Mouse (Mus musculus) gastrocnemius, postnatal 36 days (tissue): ENCODE results near the gene Filip1l. TPM values are rescaled to one million over a fixed set of nuclear protein-coding genes. Genes with fewer than 3 reads are reported as not detected.

Experiments
- DNase-seq, 2 experiments: peaks; one replicate each; pipeline ENCODE4 v3.0.0; 2022
- intact Hi-C: fragments of 180-260 bp; cut with DNase I; formaldehyde crosslinking; loops from one replicate; pipeline ENCODE4 v1.15.1; 2025
- total RNA-seq, 2 experiments: library from RNA; stranded (reverse); gene quantifications; 2 replicates each; pipeline ENCODE4 v1.2.3; 2021

Filip1l gene
- total RNA-seq, 2 experiments from 2014 or later = 41.9 to 48.5 TPM

DNA sequence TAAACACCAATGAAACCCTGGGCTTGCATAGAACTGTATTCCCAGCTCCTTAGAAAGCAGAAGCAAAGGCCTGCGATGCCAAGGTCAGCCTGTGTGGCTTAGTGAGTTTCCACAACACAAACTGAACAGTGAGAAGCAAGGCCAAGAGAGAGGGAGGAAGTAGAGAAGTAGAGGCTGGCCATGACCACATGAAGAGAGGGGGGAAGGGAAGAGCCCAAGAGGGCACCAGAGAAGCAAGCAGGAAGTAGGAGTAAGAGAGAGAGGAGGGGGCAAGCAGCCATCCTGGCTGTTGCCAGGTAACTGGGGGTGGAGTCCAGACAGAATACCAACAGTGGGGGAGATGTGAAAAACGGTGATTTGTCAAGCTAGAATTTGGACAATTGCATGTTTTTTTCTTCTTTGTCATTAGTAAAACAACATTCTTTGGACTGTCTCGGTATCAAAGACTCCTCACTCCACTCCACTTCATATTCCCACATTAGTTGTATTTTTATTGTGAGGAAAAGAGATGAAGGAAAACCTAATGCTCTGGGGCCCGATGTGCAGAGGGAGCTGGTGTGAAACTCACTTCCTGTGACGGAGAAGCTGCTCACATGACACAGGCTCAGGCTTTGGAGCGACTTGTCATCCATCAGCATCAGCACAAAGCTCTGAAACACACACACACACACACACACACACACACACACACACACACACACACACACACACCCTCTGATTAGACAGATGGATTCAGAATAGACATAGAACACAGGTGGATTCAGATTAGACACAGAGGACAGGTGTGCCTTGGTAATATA is 70.3 kb downstream of the Filip1l start:
- DNase-seq = no peak
- intact Hi-C loops = no loop called here

GRCm38 (mm10) chr16:57426680-57427079 is 73.8 kb downstream of the Filip1l start:
- DNase-seq = no peak
- intact Hi-C loops = no loop called here

DNA sequence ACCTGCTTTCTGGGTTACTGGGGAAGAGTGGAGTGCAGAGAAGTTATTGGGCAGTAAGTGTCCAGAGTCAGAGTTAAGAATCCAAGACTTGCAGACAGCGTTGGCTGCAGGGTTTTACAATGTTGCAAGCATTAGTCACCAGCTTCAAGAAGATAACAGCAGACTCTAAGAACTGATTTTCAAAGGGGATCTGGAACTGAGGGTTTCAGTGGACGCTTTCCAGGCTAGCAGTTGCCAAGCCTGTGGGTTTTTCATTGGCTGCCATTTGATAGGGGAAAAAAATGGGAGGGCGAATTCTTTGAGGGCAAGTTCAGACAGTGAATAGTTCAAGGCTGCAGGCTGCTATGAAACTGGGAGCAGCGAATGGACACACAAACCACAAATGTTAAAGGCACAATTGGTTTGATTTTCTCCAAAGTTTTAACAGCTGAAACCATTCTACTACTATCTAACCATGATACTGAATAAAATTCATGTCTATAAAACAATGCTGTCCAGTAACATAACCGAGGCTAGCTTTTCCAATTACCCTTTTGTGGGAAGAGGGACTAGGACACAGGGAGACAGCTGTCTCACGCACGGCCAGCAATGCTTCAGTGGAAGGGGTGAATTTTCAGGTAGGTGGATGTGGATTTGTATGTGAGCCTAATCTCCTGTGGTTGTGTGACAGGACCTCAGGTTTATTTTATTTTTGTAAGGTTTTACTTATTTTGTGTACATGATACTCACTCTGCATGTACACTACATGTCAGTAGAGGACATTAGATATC is 74.8 kb downstream of the Filip1l start:
- no peak for DNase-seq
- intact Hi-C loops = no loop called here

- no peak for DNase-seq
- intact Hi-C loops = no loop called here
Observed at GRCm38 (mm10) chr16:57428977-57429376, 76.1 kb downstream of the Filip1l start.

DNA sequence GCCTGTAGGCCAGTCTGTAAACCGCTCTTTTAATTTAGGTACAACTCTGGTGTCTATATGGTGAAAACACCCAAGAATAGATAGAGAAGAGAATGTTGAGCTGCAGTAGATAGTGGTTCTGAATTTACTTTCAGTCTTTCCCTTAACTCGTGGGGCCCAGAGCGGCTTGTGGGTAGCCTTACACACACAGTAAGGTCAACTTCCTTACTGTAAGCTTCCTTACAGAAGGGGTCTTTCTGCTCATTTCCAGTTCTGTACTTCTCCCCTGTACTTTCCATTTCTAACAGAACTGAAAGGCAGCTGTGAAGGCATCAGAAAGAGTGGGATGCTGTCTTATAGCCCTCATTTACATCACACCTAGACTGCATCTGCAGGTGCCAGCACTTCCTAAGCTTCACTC is 78.4 kb downstream of the Filip1l start:
- intact Hi-C loops = no loop called here
- no peak for DNase-seq

- DNase-seq = no peak
- intact Hi-C loops = no loop called here
Observed at GRCm38 (mm10) chr16:57433173-57433572, 80.3 kb downstream of the Filip1l start.

DNA sequence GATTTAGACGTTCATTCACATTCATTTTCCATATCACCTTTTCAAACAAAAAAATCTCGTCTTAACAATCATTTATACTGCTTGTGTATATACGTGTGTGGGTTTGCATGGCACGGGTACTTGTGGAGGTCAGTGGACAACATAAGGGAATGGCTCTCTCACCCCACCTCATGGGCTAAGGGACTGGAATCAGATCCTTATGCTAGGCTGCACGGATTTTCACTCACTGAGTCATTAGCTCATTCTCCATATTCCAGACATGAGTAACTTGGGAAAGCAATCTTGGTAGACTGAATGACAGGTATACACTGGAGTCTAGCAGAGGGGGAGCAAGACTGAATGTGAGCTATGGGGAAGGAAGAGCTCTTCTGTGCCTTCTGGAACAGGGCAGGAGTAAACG is 80.8 kb downstream of the Filip1l start:
- intact Hi-C loops = no loop called here
- DNase-seq = no peak

GRCm38 (mm10) chr16:57434640-57435039 is 81.7 kb downstream of the Filip1l start:
- intact Hi-C loops = no loop called here
- no peak for DNase-seq

GRCm38 (mm10) chr16:57437523-57438287 is 84.8 kb downstream of the Filip1l start:
- intact Hi-C loops = no loop called here
- DNase-seq = no peak

GRCm38 (mm10) chr16:57438288-57438685 is 85.4 kb downstream of the Filip1l start:
- no peak for DNase-seq
- intact Hi-C loops = no loop called here

- intact Hi-C loops = no loop called here
- no peak for DNase-seq
Observed at GRCm38 (mm10) chr16:57439206-57439605, 86.3 kb downstream of the Filip1l start.

- intact Hi-C loops = no loop called here
- no peak for DNase-seq
Observed at GRCm38 (mm10) chr16:57440706-57441437, 88.0 kb downstream of the Filip1l start.

DNA sequence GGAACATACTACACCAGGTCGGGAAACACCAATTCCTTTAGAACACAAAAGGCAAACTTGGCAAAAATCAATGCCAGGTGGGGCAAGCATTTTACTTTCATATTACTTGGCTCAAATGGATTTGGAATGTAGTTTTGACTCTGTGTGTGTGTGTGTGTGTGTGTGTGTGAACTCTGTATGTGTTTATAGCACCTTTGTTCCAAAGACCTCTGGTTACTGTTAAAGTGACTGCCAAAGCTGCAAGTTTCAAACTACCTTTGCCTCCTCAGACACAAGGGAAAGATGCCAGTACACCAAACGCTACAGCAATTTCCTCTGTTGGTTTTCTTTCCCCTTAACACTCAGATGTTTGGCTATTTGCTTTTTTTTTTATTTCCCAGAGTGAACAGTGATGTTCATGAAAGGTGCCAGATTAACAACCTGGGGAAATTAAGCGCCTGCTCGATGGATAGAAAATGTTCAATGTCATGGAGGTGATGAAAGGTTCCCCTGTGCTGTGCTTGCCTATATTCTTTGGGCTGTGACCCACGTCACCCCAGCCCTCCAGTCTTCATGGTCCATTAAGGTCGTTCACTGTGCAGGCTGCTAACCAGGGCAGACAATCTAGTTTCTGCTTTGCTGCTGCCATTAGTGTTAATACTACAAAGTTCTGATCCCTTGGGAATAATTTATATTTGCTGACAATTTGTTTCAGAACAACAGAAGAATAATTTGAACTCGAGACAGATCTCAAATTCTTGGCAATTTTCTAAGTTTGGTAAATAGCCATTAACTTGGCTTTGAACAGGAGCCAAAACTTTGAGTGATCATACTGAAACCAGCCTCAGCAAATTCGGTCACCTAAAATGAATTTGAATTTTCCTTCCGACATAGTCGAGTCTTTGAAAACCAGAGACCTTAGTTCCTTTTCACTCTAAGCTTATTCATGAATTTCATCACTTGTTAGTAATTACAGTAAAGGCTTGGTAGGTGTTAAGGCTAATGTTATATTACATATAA is 92.5 kb downstream of the Filip1l start:
- no peak for DNase-seq

GRCm38 (mm10) chr16:57453009-57453408 is 100.1 kb downstream of the Filip1l start:
- intact Hi-C loops = no loop called here

More for the DNA sequence above, 92.5 kb downstream of the Filip1l start:
- intact Hi-C loops = no loop called here

DNA sequence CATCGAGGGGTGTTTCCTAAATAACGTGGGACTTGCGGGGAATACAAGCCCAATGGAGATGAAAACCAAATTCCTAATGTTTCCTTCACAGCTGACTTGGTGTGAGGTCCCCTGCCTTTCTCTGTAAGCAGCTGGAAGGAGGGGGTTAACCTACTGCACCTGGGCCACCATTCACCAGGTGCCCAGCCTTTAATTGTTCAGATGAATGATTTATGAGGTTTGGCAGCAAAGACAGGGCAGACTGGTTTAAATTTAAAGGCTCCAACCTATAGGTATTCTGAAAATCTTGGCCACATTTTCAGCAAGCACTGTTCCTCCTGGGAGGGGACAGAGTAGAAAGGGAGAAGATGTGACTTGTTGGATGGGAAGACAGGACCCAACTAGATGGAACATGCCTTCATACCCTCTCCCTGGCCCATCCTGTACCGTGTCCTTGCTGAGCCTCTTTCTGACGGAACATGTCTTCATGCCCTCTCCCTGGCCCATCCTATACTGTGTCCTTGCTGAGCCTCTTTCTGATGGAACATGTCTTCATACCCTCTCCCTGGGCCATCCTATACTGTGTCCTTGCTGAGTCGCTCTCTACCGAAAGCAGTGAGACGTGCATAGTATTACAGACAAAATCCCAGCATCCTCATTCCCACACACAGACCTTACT is 101.3 kb downstream of the Filip1l start:
- intact Hi-C loops = no loop called here
- no peak for DNase-seq

More at GRCm38 (mm10) chr16:57453009-57453408, 100.1 kb downstream of the Filip1l start:
- DNase-seq = no peak

- DNase-seq = no peak
- intact Hi-C loops = no loop called here
Observed at GRCm38 (mm10) chr16:57455573-57455972, 102.7 kb downstream of the Filip1l start.

GRCm38 (mm10) chr16:57456003-57456402 is 103.1 kb downstream of the Filip1l start:
- intact Hi-C loops = no loop called here
- DNase-seq = no peak

DNA sequence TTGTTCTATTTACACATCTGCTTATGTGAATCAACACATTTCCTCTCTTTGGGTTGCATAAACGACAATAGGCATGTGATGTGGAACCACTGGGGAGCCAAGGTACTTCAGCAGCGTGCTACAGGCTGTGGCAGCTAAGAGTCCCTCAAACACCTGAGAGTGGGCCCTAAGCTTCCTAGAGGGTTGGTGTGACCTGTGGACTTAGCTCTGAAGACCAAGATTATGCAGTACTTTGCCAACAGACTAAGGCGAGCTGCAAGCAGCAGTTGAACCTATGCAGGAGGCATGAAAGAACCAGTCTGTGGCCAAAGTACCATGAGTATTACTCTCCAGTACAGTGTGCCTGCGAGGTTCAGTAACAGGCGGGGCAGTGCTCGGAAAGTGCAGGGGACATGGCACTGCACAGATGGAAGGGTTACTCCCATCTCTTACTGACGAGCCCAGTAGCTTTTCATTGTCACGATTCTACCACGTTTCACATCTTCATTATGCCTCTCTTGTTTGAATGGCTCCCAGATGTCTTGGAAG is 112.6 kb downstream of the Filip1l start:
- no peak for DNase-seq
- intact Hi-C loops = no loop called here
